Mouse (Mus musculus) gastrocnemius, postnatal 10 days (tissue): Measurements from ENCODE around the gene Arhgef1. TPM values are rescaled to one million over a fixed set of nuclear protein-coding genes. Genes with fewer than 3 reads are reported as not detected.

Source experiments
- microRNA-seq, 2 experiments: library from miRNA; unstranded; fragments of <30 nt; microRNA quantifications; one replicate each; pipeline ENCODE4 v1.2.0; 2021
- total RNA-seq, 2 experiments: library from RNA; stranded (reverse); gene quantifications; 2 replicates each; pipeline ENCODE4 v1.2.3; 2021

Arhgef1 gene
- total RNA-seq, 2 experiments from 2014 or later, result 40.7 to 64.0 TPM

Small RNAs within 50 kb of the gene (microRNA-seq; reads per million reads assigned to microRNA genes)
- 0.95 to 1.0 reads per million in 2 experiments for gene Mir7046

Other genes starting within 250 kb of the Arhgef1 start
- gene Tex101, start 226.2 kb upstream of the Arhgef1 start, total RNA-seq, result not detected
- gene BC049730, start 193.7 kb upstream of the Arhgef1 start, total RNA-seq, result not detected
- not detected for gene Gm4763, start 176.0 kb upstream of the Arhgef1 start, total RNA-seq
- gene Cd177, start 142.6 kb upstream of the Arhgef1 start, total RNA-seq, result under 1 TPM in 1 of 2 experiments, not detected in 1; 0.77 TPM
- not detected for gene Ceacam10, start 125.7 kb upstream of the Arhgef1 start, total RNA-seq
- gene Gm9844, start 40.7 kb upstream of the Arhgef1 start, total RNA-seq, result 1 to 10 TPM in 1 of 2 experiments, not detected in 1; 1.7 TPM
- not detected for gene Lypd4, start 33.0 kb upstream of the Arhgef1 start, total RNA-seq
- not detected for gene Dmrtc2, start 32.9 kb upstream of the Arhgef1 start, total RNA-seq
- gene Rps19, start 18.5 kb upstream of the Arhgef1 start, total RNA-seq, result 100 to 1,000 TPM; 680 to 704 TPM
- 1 to 10 TPM in 1 of 2 experiments, under 1 TPM in 1; 0.21 to 1.6 TPM for gene Cd79a, start 5.5 kb upstream of the Arhgef1 start, total RNA-seq
- not detected for gene Gm4881, start 41.6 kb downstream of the Arhgef1 start, total RNA-seq
- gene Rabac1, start 69.8 kb downstream of the Arhgef1 start, total RNA-seq, result 100 to 1,000 TPM; 163 to 166 TPM
- gene Atp1a3, start 103.0 kb downstream of the Arhgef1 start, total RNA-seq, result 1 to 10 TPM; 1.9 to 4.0 TPM
- 10 to 100 TPM in 1 of 2 experiments, 1 to 10 TPM in 1; 7.2 to 11.0 TPM for gene Grik5, start 169.4 kb downstream of the Arhgef1 start, total RNA-seq
- gene Zfp574, start 169.7 kb downstream of the Arhgef1 start, total RNA-seq, result 1 to 10 TPM; 6.9 to 9.0 TPM